In the genomic region with DNA sequence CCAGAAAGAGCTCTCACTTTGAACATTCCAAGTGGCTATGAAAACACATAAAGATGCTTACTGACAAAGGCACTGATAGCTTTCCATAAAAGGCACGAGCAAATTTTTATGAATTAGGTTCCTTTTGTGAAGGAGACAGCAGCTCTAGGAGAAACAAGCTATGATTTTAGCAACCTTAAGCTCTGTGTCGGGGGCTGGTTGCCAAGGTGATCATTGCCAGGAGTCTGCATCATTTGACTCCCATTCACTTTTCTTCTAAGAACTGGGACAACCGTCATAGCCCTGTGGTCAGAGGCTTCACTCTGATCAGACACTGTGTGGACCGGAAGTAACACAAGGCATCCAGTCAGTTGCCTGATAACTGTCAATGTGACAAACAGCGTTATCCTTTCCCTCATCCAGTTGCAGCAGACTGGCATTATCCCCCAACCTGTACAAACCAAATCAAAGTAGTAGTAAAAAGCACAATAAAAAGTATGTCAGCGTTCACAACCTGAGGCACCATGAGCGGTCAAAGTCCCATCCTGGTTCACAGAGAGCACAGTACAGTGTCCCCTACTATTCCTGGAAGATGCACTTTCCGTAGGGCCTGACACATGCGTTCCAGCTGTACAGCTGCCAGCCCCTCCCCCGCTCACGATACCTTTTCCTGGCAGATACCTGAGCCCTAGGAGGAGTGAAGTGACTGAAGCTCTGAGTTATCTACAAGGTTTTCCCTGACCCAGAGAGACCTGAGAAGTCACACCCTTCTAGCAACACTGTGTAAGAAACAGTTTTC, we compare ENCODE assay signal across 12 mouse cellular contexts.
DNase-seq lines count a peak whose midpoint lies in the region; ATAC-seq and TF ChIP-seq lines count a peak whose summit lies in the region.
"Had no signal": no experiment of that assay in that cellular context is flagged by ENCODE, and none has a peak within 500 bp of the region (broad histone marks: within the 10 kb centered on the region; RNA-seq: fewer than 3 reads in every experiment).

No protein-coding gene starts in this region.

- no peaks in the 10 kb centered on the region for H3K36me3 ChIP-seq in liver, adult 2 months (ENCODE audit: control insufficient read depth, insufficient read depth, low read length)
- no peaks in the 10 kb centered on the region for H3K36me3 ChIP-seq in liver, embryonic 11.5 days (ENCODE audit: control insufficient read depth, insufficient read depth, low read length)
- H3K36me3 ChIP-seq in heart, embryonic 16.5 days (ENCODE audit: control insufficient read depth, insufficient read depth): no peaks in the 10 kb centered on the region
- no peaks in the 10 kb centered on the region for H3K36me3 ChIP-seq in intestine, embryonic 16.5 days (ENCODE audit: control insufficient read depth, insufficient read depth, low read length)

- no peak for TF ChIP-seq POLR2A in liver, adult 2 months (IDR thresholded peaks at IDR 0.05; ENCODE audit: extremely low read depth, insufficient read depth, low read length)

- peak; percentile 90 for DNase-seq in heart, adult 11 months
- no peak for DNase-seq in heart, adult 8-10 months (ENCODE audit: low spot score)
- peak; percentile 71 for DNase-seq in liver, adult 2 months (ENCODE audit: extremely low read depth, low read depth, low spot score)
- DNase-seq in liver, embryonic 11.5 days (ENCODE audit: low spot score): no peak
- no peak for DNase-seq in layer of hippocampus, adult 9-11 months
- DNase-seq: adrenal gland, postnatal 25 days; cerebellum, adult 11 months; thymus, postnatal 4 days had no signal

- H3K27ac ChIP-seq in liver, adult 2 months (replicated peaks; ENCODE audit: insufficient read depth, low read depth, low read length): no peak overlapping the region; the same call in 1 of the 2 replicates
- no peak overlapping the region for H3K27ac ChIP-seq in liver, embryonic 11.5 days (ENCODE audit: low read depth, low read length)
- H3K27ac ChIP-seq in heart, embryonic 16.5 days (ENCODE audit: low read length): peak overlapping the region; percentile 68
- no peak overlapping the region for H3K27ac ChIP-seq in intestine, embryonic 16.5 days (ENCODE audit: low read length)
- H3K27ac ChIP-seq: forebrain, embryonic 13.5 days; midbrain, embryonic 13.5 days had no signal

- no peak overlapping the region for H3K4me2 ChIP-seq in liver, embryonic 11.5 days
- no peak overlapping the region for H3K4me2 ChIP-seq in heart, embryonic 16.5 days (ENCODE audit: low read depth, low read length)
- no peak overlapping the region for H3K4me2 ChIP-seq in intestine, embryonic 16.5 days (ENCODE audit: low read depth, low read length)
- H3K4me2 ChIP-seq: forebrain, embryonic 13.5 days; midbrain, embryonic 13.5 days had no signal

- no peak overlapping the region for H3K4me3 ChIP-seq in liver, adult 2 months (ENCODE audit: insufficient read depth, low read depth, low read length)
- H3K4me3 ChIP-seq in liver, embryonic 11.5 days (ENCODE audit: low read depth, low read length): no peak overlapping the region
- no peak overlapping the region for H3K4me3 ChIP-seq in heart, embryonic 16.5 days (ENCODE audit: low read length)
- no peak overlapping the region for H3K4me3 ChIP-seq in intestine, embryonic 16.5 days (ENCODE audit: low read length)
- H3K4me3 ChIP-seq: forebrain, embryonic 13.5 days; midbrain, embryonic 13.5 days had no signal

- no peaks in the 10 kb centered on the region for H3K79me2 ChIP-seq in liver, adult 2 months (ENCODE audit: control insufficient read depth, insufficient read depth, low read length)

- H3K4me1 ChIP-seq in liver, adult 2 months (ENCODE audit: control insufficient read depth, insufficient read depth, low read length): peaks cover 18% of the 10 kb centered on the region
- H3K4me1 ChIP-seq in liver, embryonic 11.5 days (replicated peaks; ENCODE audit: control insufficient read depth, insufficient read depth, low read length): no peaks in the 10 kb centered on the region
- H3K4me1 ChIP-seq in heart, embryonic 16.5 days (ENCODE audit: control insufficient read depth, insufficient read depth, low read length): peaks cover 35% of the 10 kb centered on the region
- H3K4me1 ChIP-seq in intestine, embryonic 16.5 days (ENCODE audit: control insufficient read depth, insufficient read depth, low read length): 0 out of 2 replicates have a peak, but pooled peaks cover 2% of the 10 kb centered on the region

- TF ChIP-seq CTCF in liver, adult 2 months (IDR thresholded peaks at IDR 0.05; ENCODE audit: low read depth, low read length): no peak

- H3K9me3 ChIP-seq in liver, embryonic 11.5 days (ENCODE audit: control insufficient read depth, low read length): no peaks in the 10 kb centered on the region
- no peaks in the 10 kb centered on the region for H3K9me3 ChIP-seq in heart, embryonic 16.5 days (replicated peaks; ENCODE audit: control insufficient read depth, low read length)
- H3K9me3 ChIP-seq in intestine, embryonic 16.5 days (ENCODE audit: control insufficient read depth, low read length): no peaks in the 10 kb centered on the region
- H3K9me3 ChIP-seq: forebrain, embryonic 13.5 days; midbrain, embryonic 13.5 days had no signal

- H3K9ac ChIP-seq in liver, adult 2 months (ENCODE audit: low read depth, low read length): no peak overlapping the region
- no peak overlapping the region for H3K9ac ChIP-seq in liver, embryonic 11.5 days (ENCODE audit: low read depth, low read length)
- H3K9ac ChIP-seq in heart, embryonic 16.5 days (ENCODE audit: low read length): no peak overlapping the region
- H3K9ac ChIP-seq in intestine, embryonic 16.5 days (ENCODE audit: low read depth, low read length): no peak overlapping the region
- H3K9ac ChIP-seq: forebrain, embryonic 13.5 days; midbrain, embryonic 13.5 days had no signal

- 32% methylated on average over 11 of the region's 11 CpGs for WGBS in liver, adult 2 months
- 78% methylated on average over 11 of the region's 11 CpGs for WGBS in liver, embryonic 11.5 days
- 68% methylated on average over 11 of the region's 11 CpGs for WGBS in heart, embryonic 16.5 days
- 73% methylated on average over 11 of the region's 11 CpGs for WGBS in intestine, embryonic 16.5 days

- 0 out of 2 replicates have a peak, but pooled peaks cover 1% of the 10 kb centered on the region for H3K27me3 ChIP-seq in liver, adult 2 months (ENCODE audit: control insufficient read depth, insufficient read depth, low read length)
- H3K27me3 ChIP-seq in liver, embryonic 11.5 days (replicated peaks; ENCODE audit: control insufficient read depth, insufficient read depth, low read length): no peaks in the 10 kb centered on the region
- no peaks in the 10 kb centered on the region for H3K27me3 ChIP-seq in heart, embryonic 16.5 days (ENCODE audit: control insufficient read depth, insufficient read depth, low read length)
- no peaks in the 10 kb centered on the region for H3K27me3 ChIP-seq in intestine, embryonic 16.5 days (replicated peaks; ENCODE audit: control insufficient read depth, insufficient read depth, low read length)
- H3K27me3 ChIP-seq: forebrain, embryonic 13.5 days; midbrain, embryonic 13.5 days had no signal

- ATAC-seq in liver, embryonic 11.5 days (replicated peaks; ENCODE audit: low FRiP score): no peak
- ATAC-seq in heart, embryonic 16.5 days (replicated peaks; ENCODE audit: extremely low read depth, insufficient read depth, low FRiP score): no peak
- ATAC-seq in intestine, embryonic 16.5 days: peak; percentile 91
- ATAC-seq: midbrain, embryonic 13.5 days had no signal

Comparison
In these comparisons a context has a peak if more than half of its experiments do, and no peak if none do; other contexts are left out.
1. DNase-seq: peak in heart, adult 11 months (single experiment) and liver, adult 2 months (single experiment); none in heart, adult 8-10 months (single experiment), liver, embryonic 11.5 days (single experiment) and layer of hippocampus, adult 9-11 months (single experiment).